Mouse (Mus musculus): ENCODE results near the gene Prr9. TPM values are rescaled to one million over a fixed set of nuclear protein-coding genes. Genes with fewer than 3 reads are reported as not detected.

Gene Prr9
- not detected in 2 replicates for polyA plus RNA-seq (2014; fragmentation: Nextera tagmentation; extraction: Ambion mirVana)

GRCm38 (mm10) chr3:92123847-92124246 is at the start of gene Prr9:
Prr9 (minus strand) TSS chr3:92123947.
- ATAC-seq (replicated peaks; ENCODE audit: low FRiP score) (no peak), DNase-seq (ENCODE audit: low spot score) (no peak)
- Histone ChIP-seq H3K9me3 (ENCODE audit: control insufficient read depth, low read length) (no peaks in the 10 kb centered on the region), H3K4me3 (ENCODE audit: low read depth, low read length) (no peak within 1 kb of the TSS), H3K36me3 (ENCODE audit: control insufficient read depth, insufficient read depth, low read length) (no peaks in the 10 kb centered on the region), H3K27ac (ENCODE audit: low read depth, low read length) (no peak within 1 kb of the TSS), H3K4me1 (replicated peaks; ENCODE audit: control insufficient read depth, insufficient read depth, low read length) (no peaks in the 10 kb centered on the region), H3K27me3 (ENCODE audit: control insufficient read depth, insufficient read depth, low read length) (no peaks in the 10 kb centered on the region), H3K9ac (ENCODE audit: low read length) (no peak within 1 kb of the TSS), H3K4me2 (ENCODE audit: low read depth, low read length, severe bottlenecking) (no peak within 1 kb of the TSS)
- WGBS: 86% methylated on average over 5 of the region's 5 CpGs

- H3K4me3 ChIP-seq (ENCODE audit: low read depth, low read length): no peak overlapping the region
- no peaks in the 10 kb centered on the region for H3K36me3 ChIP-seq (ENCODE audit: control insufficient read depth, insufficient read depth, low read length)
- ATAC-seq (replicated peaks; ENCODE audit: low FRiP score) (no peak), DNase-seq (ENCODE audit: low spot score) (no peak)
- H3K27ac ChIP-seq (ENCODE audit: low read depth, low read length): no peak overlapping the region
- no peak overlapping the region for H3K4me2 ChIP-seq (ENCODE audit: low read depth, low read length, severe bottlenecking)
- WGBS: 92% methylated on average over 3 of the region's 3 CpGs
- H3K27me3 ChIP-seq (ENCODE audit: control insufficient read depth, insufficient read depth, low read length): no peaks in the 10 kb centered on the region
- no peak overlapping the region for H3K9ac ChIP-seq (ENCODE audit: low read length)
- H3K9me3 ChIP-seq (ENCODE audit: control insufficient read depth, low read length): no peaks in the 10 kb centered on the region
- H3K4me1 ChIP-seq (replicated peaks; ENCODE audit: control insufficient read depth, insufficient read depth, low read length): no peaks in the 10 kb centered on the region
These were observed 46.1 kb upstream of the Prr9 start for GRCm38 (mm10) chr3:92169847-92170246.

GRCm38 (mm10) chr3:92153322-92153721 is 29.6 kb upstream of the Prr9 start:
- no peak overlapping the region for H3K27ac ChIP-seq (ENCODE audit: low read depth, low read length)
- no peak overlapping the region for H3K4me2 ChIP-seq (ENCODE audit: low read depth, low read length, severe bottlenecking)
- no peaks in the 10 kb centered on the region for H3K36me3 ChIP-seq (ENCODE audit: control insufficient read depth, insufficient read depth, low read length)
- H3K9ac ChIP-seq (ENCODE audit: low read length): no peak overlapping the region
- no peak for ATAC-seq (replicated peaks; ENCODE audit: low FRiP score)
- DNase-seq (ENCODE audit: low spot score): peak; percentile 68
- H3K27me3 ChIP-seq (ENCODE audit: control insufficient read depth, insufficient read depth, low read length): no peaks in the 10 kb centered on the region
- H3K9me3 ChIP-seq (ENCODE audit: control insufficient read depth, low read length): no peaks in the 10 kb centered on the region
- H3K4me1 ChIP-seq (replicated peaks; ENCODE audit: control insufficient read depth, insufficient read depth, low read length): no peaks in the 10 kb centered on the region
- no peak overlapping the region for H3K4me3 ChIP-seq (ENCODE audit: low read depth, low read length)

- no peaks in the 10 kb centered on the region for H3K36me3 ChIP-seq (ENCODE audit: control insufficient read depth, insufficient read depth, low read length)
- H3K4me1 ChIP-seq (replicated peaks; ENCODE audit: control insufficient read depth, insufficient read depth, low read length): no peaks in the 10 kb centered on the region
- ATAC-seq (replicated peaks; ENCODE audit: low FRiP score): peak; percentile 87
- H3K4me2 ChIP-seq (ENCODE audit: low read depth, low read length, severe bottlenecking): no peak overlapping the region
- no peak overlapping the region for H3K9ac ChIP-seq (ENCODE audit: low read length)
- H3K4me3 ChIP-seq (ENCODE audit: low read depth, low read length): no peak overlapping the region
- WGBS: 29% methylated on average over 8 of the region's 8 CpGs
- no peaks in the 10 kb centered on the region for H3K9me3 ChIP-seq (ENCODE audit: control insufficient read depth, low read length)
- H3K27ac ChIP-seq (ENCODE audit: low read depth, low read length): no peak overlapping the region
- DNase-seq (ENCODE audit: low spot score): peak; percentile 58
- H3K27me3 ChIP-seq (ENCODE audit: control insufficient read depth, insufficient read depth, low read length): no peaks in the 10 kb centered on the region
These were observed 27.0 kb upstream of the Prr9 start for GRCm38 (mm10) chr3:92150631-92151277.

GRCm38 (mm10) chr3:92147913-92148312 is 24.2 kb upstream of the Prr9 start:
- no peaks in the 10 kb centered on the region for H3K9me3 ChIP-seq (ENCODE audit: control insufficient read depth, low read length)
- no peaks in the 10 kb centered on the region for H3K4me1 ChIP-seq (replicated peaks; ENCODE audit: control insufficient read depth, insufficient read depth, low read length)
- WGBS: 82% methylated on average over 5 of the region's 5 CpGs
- no peak overlapping the region for H3K4me3 ChIP-seq (ENCODE audit: low read depth, low read length)
- no peak overlapping the region for H3K9ac ChIP-seq (ENCODE audit: low read length)
- H3K27me3 ChIP-seq (ENCODE audit: control insufficient read depth, insufficient read depth, low read length): no peaks in the 10 kb centered on the region
- DNase-seq (ENCODE audit: low spot score) (no peak), ATAC-seq (replicated peaks; ENCODE audit: low FRiP score) (no peak)
- no peaks in the 10 kb centered on the region for H3K36me3 ChIP-seq (ENCODE audit: control insufficient read depth, insufficient read depth, low read length)
- H3K27ac ChIP-seq (ENCODE audit: low read depth, low read length): no peak overlapping the region
- no peak overlapping the region for H3K4me2 ChIP-seq (ENCODE audit: low read depth, low read length, severe bottlenecking)

DNA sequence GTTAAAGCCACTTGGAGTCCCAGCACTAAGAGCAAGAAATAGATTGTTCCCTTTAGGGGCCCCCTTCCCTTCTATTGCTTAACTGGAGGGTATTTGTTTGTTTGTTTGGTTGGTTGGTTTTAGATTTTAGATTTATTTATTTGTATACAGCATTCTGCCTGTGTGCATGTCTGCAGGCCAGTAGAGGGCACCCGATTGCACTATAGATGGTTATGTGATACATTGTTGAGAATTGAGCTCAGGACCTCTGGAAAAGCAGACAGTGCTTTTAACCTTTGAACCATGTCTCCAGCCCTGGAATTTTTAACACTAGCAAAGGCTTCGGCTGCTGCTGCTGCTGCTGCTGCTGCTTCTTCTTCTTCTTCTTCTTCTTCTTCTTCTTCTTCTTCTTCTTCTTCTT is 23.7 kb upstream of the Prr9 start:
- no peak overlapping the region for H3K4me3 ChIP-seq (ENCODE audit: low read depth, low read length)
- no peak overlapping the region for H3K4me2 ChIP-seq (ENCODE audit: low read depth, low read length, severe bottlenecking)
- H3K36me3 ChIP-seq (ENCODE audit: control insufficient read depth, insufficient read depth, low read length): no peaks in the 10 kb centered on the region
- no peak for DNase-seq (ENCODE audit: low spot score)
- H3K9ac ChIP-seq (ENCODE audit: low read length): no peak overlapping the region
- H3K9me3 ChIP-seq (ENCODE audit: control insufficient read depth, low read length): no peaks in the 10 kb centered on the region
- ATAC-seq (replicated peaks; ENCODE audit: low FRiP score): no peak
- no peak overlapping the region for H3K27ac ChIP-seq (ENCODE audit: low read depth, low read length)
- no peaks in the 10 kb centered on the region for H3K4me1 ChIP-seq (replicated peaks; ENCODE audit: control insufficient read depth, insufficient read depth, low read length)
- no peaks in the 10 kb centered on the region for H3K27me3 ChIP-seq (ENCODE audit: control insufficient read depth, insufficient read depth, low read length)
- WGBS: 52% methylated on average over 2 of the region's 2 CpGs

DNA sequence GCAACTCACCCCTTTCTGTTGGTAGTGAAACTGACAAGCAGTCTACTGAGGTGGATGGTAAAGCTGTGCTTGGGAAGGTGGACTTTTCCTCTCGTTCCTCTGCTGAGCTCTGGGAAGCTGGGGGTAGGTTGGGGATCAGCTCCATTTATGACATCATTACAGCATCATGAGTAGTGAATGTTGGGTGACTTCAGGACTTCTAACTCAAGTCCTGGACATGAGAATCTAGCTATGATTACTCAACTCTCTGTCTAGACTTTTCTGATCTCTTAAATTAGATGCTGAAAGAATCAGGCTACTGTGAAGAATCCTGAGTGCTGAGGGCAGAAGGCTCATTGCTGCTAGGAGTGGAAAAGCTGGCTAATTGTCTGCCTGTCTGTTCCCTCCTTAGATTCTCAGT is 18.9 kb upstream of the Prr9 start, which contains the start of gene Lelp1:
Lelp1 (minus strand) TSS at position 101 of the 400 bp plus-strand sequence.
- no peak within 1 kb of the TSS for H3K4me2 ChIP-seq (ENCODE audit: low read depth, low read length, severe bottlenecking)
- no peaks in the 10 kb centered on the region for H3K27me3 ChIP-seq (ENCODE audit: control insufficient read depth, insufficient read depth, low read length)
- no peak within 1 kb of the TSS for H3K27ac ChIP-seq (ENCODE audit: low read depth, low read length)
- no peaks in the 10 kb centered on the region for H3K36me3 ChIP-seq (ENCODE audit: control insufficient read depth, insufficient read depth, low read length)
- no peak for DNase-seq (ENCODE audit: low spot score)
- H3K4me1 ChIP-seq (replicated peaks; ENCODE audit: control insufficient read depth, insufficient read depth, low read length): no peaks in the 10 kb centered on the region
- H3K4me3 ChIP-seq (ENCODE audit: low read depth, low read length): no peak within 1 kb of the TSS
- 79% methylated on average over 1 of the region's 1 CpGs for WGBS
- H3K9me3 ChIP-seq (ENCODE audit: control insufficient read depth, low read length): no peaks in the 10 kb centered on the region
- no peak within 1 kb of the TSS for H3K9ac ChIP-seq (ENCODE audit: low read length)
- ATAC-seq (replicated peaks; ENCODE audit: low FRiP score): no peak

DNA sequence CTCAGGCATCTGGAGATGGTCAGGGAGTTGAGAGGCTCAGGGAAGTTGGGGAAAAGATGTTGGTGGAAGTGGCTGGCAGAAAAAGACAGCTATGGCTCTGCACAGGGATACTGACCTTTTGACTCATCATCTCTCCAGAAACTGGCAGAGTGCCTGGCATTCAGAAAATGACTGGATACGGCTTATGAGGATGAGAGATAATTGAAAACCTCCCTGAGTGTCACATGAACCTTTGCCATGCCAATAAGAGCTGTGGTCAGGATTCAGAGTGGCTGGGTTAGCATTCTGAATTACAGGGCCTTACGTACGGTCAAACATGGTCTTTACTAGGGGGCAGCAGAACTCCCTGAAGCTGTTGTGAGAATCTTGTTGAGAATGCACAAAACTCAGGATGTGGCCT is 2.8 kb downstream of the Prr9 start:
- Histone ChIP-seq H3K4me3 (ENCODE audit: low read depth, low read length) (no peak overlapping the region), H3K9ac (ENCODE audit: low read length) (no peak overlapping the region), H3K27me3 (ENCODE audit: control insufficient read depth, insufficient read depth, low read length) (no peaks in the 10 kb centered on the region), H3K36me3 (ENCODE audit: control insufficient read depth, insufficient read depth, low read length) (no peaks in the 10 kb centered on the region), H3K4me2 (ENCODE audit: low read depth, low read length, severe bottlenecking) (no peak overlapping the region), H3K9me3 (ENCODE audit: control insufficient read depth, low read length) (no peaks in the 10 kb centered on the region), H3K27ac (ENCODE audit: low read depth, low read length) (no peak overlapping the region), H3K4me1 (replicated peaks; ENCODE audit: control insufficient read depth, insufficient read depth, low read length) (no peaks in the 10 kb centered on the region)
- DNase-seq (ENCODE audit: low spot score) (no peak), ATAC-seq (replicated peaks; ENCODE audit: low FRiP score) (no peak)
- WGBS: 91% methylated on average over 3 of the region's 3 CpGs

DNA sequence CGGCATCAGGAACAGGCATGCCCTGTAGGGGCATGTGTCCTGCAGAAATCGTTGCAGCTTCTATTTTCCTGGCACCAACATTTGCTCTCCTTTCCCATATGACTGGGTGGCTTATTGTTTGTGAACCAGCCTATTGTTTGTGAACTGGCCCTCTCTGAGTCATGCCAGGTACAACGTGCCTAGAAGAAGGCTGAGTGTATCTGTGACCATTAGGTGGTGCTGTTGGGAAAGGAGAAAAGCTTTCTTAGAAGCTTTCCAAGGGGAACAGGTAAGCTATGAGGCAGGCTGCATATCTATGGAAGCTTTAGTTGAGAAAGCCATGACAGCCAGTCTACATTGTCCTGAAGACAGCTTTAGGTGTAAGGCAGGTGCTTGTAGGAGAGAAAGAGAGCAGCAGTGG is 5.8 kb downstream of the Prr9 start:
- H3K4me3 ChIP-seq (ENCODE audit: low read depth, low read length): no peak overlapping the region
- no peak overlapping the region for H3K9ac ChIP-seq (ENCODE audit: low read length)
- 0 out of 2 replicates have a peak, but pooled peaks have one; percentile 27 for ATAC-seq (replicated peaks; ENCODE audit: low FRiP score)
- 33% methylated on average over 3 of the region's 3 CpGs for WGBS
- H3K27me3 ChIP-seq (ENCODE audit: control insufficient read depth, insufficient read depth, low read length): no peaks in the 10 kb centered on the region
- no peaks in the 10 kb centered on the region for H3K36me3 ChIP-seq (ENCODE audit: control insufficient read depth, insufficient read depth, low read length)
- no peak overlapping the region for H3K27ac ChIP-seq (ENCODE audit: low read depth, low read length)
- H3K4me2 ChIP-seq (ENCODE audit: low read depth, low read length, severe bottlenecking): no peak overlapping the region
- H3K4me1 ChIP-seq (replicated peaks; ENCODE audit: control insufficient read depth, insufficient read depth, low read length): no peaks in the 10 kb centered on the region
- H3K9me3 ChIP-seq (ENCODE audit: control insufficient read depth, low read length): no peaks in the 10 kb centered on the region
- no peak for DNase-seq (ENCODE audit: low spot score)
